Mouse (Mus musculus): ENCODE measurements around the gene Armh2. TPM values are rescaled to one million over a fixed set of nuclear protein-coding genes. Genes with fewer than 3 reads are reported as not detected.

Gene Armh2
- not detected in 2 replicates for polyA plus RNA-seq (2015; fragmentation: Nextera tagmentation; extraction: Ambion mirVana)

DNA sequence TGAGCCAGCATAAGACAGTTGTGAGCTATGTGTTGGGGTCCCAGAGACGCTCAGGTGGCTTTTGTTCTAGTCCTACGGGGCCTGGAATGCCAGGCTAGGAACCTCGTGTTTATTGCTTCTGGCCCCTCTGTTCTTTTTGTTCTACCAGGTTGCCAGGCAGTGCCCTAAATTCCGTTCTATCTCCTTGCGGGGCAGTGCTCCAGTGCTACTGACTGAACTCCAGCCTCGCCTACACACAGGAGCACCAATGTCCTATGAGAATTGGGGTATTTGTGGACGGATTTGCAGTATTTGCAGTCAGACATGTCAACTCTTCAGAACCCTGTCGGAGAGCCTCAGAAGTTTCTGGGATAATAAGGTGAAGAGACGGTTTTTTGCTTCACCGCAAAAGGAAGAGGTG is at the start of gene Armh2:
TSS of gene Armh2 (plus strand) at position 205 of the 400 bp plus-strand sequence.

DNA sequence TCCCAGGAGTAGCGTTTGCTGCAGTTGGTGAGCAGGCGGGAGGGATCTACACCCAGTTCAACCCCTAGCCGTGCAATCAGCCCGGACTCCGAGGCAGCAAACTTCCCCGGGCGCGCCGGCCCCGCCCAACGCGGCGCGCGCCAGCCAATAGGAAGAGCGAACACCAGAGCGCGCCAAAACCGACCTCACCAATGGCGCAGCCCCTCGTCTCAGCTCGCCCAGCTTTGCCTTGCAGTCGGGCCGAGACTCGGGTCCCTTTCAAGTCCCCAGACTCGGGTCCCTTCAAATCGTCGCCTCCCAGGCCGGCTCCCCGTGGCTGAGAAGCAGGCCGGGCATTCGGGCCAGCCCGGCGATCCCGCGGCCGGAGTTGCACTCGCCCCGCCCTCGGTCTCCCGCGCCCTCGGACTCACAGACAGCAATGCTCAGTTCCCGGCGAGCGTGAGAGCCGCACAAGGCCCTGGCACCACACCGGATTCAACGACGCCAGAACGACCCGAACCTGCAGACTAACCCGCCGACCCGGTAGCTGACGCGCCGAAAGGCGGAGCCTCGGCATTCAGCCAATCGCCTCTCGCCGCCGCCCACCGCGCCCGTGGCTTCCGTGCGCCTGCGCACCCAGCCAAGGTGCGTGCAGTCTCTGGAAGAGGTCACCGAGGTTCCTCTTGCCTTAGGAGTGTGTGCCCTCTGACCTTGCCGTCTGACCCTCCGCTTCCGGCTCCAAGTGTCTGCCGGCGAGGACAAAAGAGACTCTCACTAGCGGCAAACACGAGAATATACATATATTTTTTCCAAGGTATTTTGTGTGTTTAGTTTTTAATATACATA is 20.6 kb downstream of the Armh2 start, which contains the start of gene Gmnn:
TSS of gene Gmnn (minus strand) at position 521 of the 825 bp plus-strand sequence.

Other genes starting within 250 kb of the Armh2 start
- 10.8 and 16.2 TPM in 2 replicates for gene Ripor2, start 159.0 kb upstream of the Armh2 start, polyA plus RNA-seq (2015; fragmentation: Nextera tagmentation; extraction: Ambion mirVana)
- 154 and 188 TPM in 2 replicates for gene Gmnn, start 20.7 kb downstream of the Armh2 start, polyA plus RNA-seq (2015; fragmentation: Nextera tagmentation; extraction: Ambion mirVana)
- 21.1 and 22.3 TPM in 2 replicates for gene BC005537, start 60.4 kb downstream of the Armh2 start, polyA plus RNA-seq (2015; fragmentation: Nextera tagmentation; extraction: Ambion mirVana)
- gene Acot13, start 90.3 kb downstream of the Armh2 start, polyA plus RNA-seq (2015; fragmentation: Nextera tagmentation; extraction: Ambion mirVana) = 51.9 and 53.0 TPM in 2 replicates
- gene Tdp2, start 90.4 kb downstream of the Armh2 start, polyA plus RNA-seq (2015; fragmentation: Nextera tagmentation; extraction: Ambion mirVana) = 30.3 TPM in 2 replicates
- gene D130043K22Rik, start 103.9 kb downstream of the Armh2 start, polyA plus RNA-seq (2015; fragmentation: Nextera tagmentation; extraction: Ambion mirVana) = not detected in 2 replicates
- 0.58 and 0.64 TPM in 2 replicates for gene Aldh5a1, start 196.4 kb downstream of the Armh2 start, polyA plus RNA-seq (2015; fragmentation: Nextera tagmentation; extraction: Ambion mirVana)
- 0.08 and 0.13 TPM in 2 replicates for gene Gpld1, start 201.9 kb downstream of the Armh2 start, polyA plus RNA-seq (2015; fragmentation: Nextera tagmentation; extraction: Ambion mirVana)

All from spleen, postnatal 0 days (tissue).